Mouse (Mus musculus) heart, embryonic 14.5 days (tissue): Measurements from ENCODE around the gene Slc35d3. TPM values are rescaled to one million over a fixed set of nuclear protein-coding genes. Genes with fewer than 3 reads are reported as not detected.

Experiments used
- ATAC-seq: fragments of 200-750 bp; cut with Nextera tagmentation; 2 replicates; pipeline ENCODE4 v1.8.0; 2017; ENCODE audit warnings: low read depth, moderate TSS enrichment; ENCODE audit not compliant: insufficient number of reproducible peaks, insufficient read depth, low FRiP score
- H3K27ac ChIP-seq, 2 experiments: fragments of 200-500 bp in 1 of 2; fragments of 300-500 bp in 1 of 2; sonication (generic) in 1 of 2; replicated peaks in 1 of 2; 2 replicates each; pipeline ENCODE4 v1.5.1; 2012 to 2014; ENCODE audit warnings: low read depth in 2 of 2, low read length in 2 of 2, control low read depth in 1 of 2, mild to moderate bottlenecking in 1 of 2, mixed read lengths in 1 of 2; ENCODE audit not compliant: control insufficient read depth in 1 of 2, insufficient read depth in 1 of 2
- H3K27me3 ChIP-seq: fragments of 300-500 bp; sonication (generic); 2 replicates; pipeline ENCODE4 v1.6.1; 2014; ENCODE audit warnings: mild to moderate bottlenecking, low read length, control low read depth; ENCODE audit not compliant: control insufficient read depth, insufficient read depth
- H3K36me3 ChIP-seq: fragments of 300-500 bp; sonication (generic); 2 replicates; pipeline ENCODE4 v1.6.1; 2014; ENCODE audit warnings: mild to moderate bottlenecking, control low read depth, low read length, mixed read lengths; ENCODE audit not compliant: control insufficient read depth, insufficient read depth
- H3K4me1 ChIP-seq, 2 experiments: fragments of 200-500 bp in 1 of 2; fragments of 300-500 bp in 1 of 2; sonication (generic) in 1 of 2; 2 replicates each; pipeline ENCODE4 v1.6.1; 2012 to 2014; ENCODE audit warnings: low read length in 2 of 2, control low read depth in 1 of 2, mixed read lengths in 1 of 2; ENCODE audit not compliant: control insufficient read depth in 2 of 2, insufficient read depth in 2 of 2
- H3K4me2 ChIP-seq: fragments of 300-500 bp; sonication (generic); 2 replicates; pipeline ENCODE4 v1.6.1; 2014; ENCODE audit warnings: mild to moderate bottlenecking, low read length
- H3K4me3 ChIP-seq, 2 experiments: fragments of 200-500 bp in 1 of 2; fragments of 300-500 bp in 1 of 2; sonication (generic) in 1 of 2; 2 replicates each; pipeline ENCODE4 v1.5.1; 2012 to 2014; ENCODE audit warnings: low read length in 2 of 2, mild to moderate bottlenecking in 2 of 2, control low read depth in 1 of 2, low read depth in 1 of 2, moderate library complexity in 1 of 2; ENCODE audit not compliant: control insufficient read depth in 1 of 2, insufficient read depth in 1 of 2
- H3K9ac ChIP-seq: fragments of 300-500 bp; sonication (generic); 2 replicates; pipeline ENCODE4 v1.6.1; 2014; ENCODE audit warnings: mild to moderate bottlenecking, low read length
- H3K9me3 ChIP-seq: fragments of 300-500 bp; sonication (generic); 2 replicates; pipeline ENCODE4 v1.6.1; 2016; ENCODE audit warnings: low read length, control low read depth; ENCODE audit not compliant: control insufficient read depth
- WGBS: fragments of 180-500 bp; shearing (Covaris S2); extraction: QIAGEN DNeasy Blood & Tissue Kit; methylation state at CpG from one replicate; pipeline ENCODE4 v1.1.7; 2014; 5-methylcytosine and 5-hydroxymethylcytosine counted together
- polyA plus RNA-seq: library from polyadenylated mRNA; unstranded; fragments of >200 nt; fragmentation: Nextera tagmentation; extraction: Ambion mirVana; gene quantifications from 2 replicates; pipeline ENCODE4 v1.2.1, GENCODE M21; 2014

The Slc35d3 gene
- polyA plus RNA-seq, 1 experiment from 2014 or later: 0.77 TPM

DNA sequence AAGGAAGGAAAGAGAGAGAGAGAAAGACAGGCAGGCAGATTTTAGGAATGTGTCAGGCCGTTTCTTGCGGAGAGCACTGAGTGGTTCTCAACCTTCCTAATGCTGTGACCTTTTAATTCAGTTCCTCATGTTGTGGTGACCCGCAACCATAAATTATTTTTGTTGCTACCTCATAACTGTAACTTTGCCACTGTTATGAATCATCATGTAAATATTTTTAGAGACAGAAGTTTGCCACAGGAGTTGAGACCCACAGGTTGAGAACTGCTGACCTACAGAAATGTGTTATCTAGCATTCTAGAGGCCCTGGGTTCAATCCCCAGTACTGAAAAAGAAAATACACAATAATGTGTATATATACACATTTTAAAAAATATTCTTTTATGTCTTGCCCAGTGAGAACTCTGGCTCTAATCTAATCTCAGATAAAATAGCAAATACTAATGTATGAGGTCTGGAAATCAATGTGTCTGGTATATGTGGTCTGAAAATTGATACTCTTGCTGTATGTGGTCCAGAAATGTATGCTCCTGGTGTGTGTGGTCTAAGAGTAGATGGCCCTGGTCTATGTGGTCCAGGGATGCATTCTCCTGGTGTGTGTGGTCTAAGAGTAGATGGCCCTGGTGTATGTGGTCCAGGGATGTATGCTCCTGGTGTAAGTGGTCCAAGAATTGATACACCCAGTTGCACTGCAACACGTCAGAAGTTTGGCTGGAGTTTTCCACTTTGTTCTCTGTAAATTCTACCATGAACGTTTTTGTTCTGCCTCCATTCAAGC lies 20.0 kb downstream of the Slc35d3 start:
- no peaks in the 10 kb centered on the region for H3K9me3 ChIP-seq
- H3K36me3 ChIP-seq: no peaks in the 10 kb centered on the region
- no peak for ATAC-seq
- no peak overlapping the region for H3K4me3 ChIP-seq
- no peak overlapping the region for H3K4me2 ChIP-seq
- WGBS: 76% methylated on average over 5 of the region's 5 CpGs
- H3K27me3 ChIP-seq: no peaks in the 10 kb centered on the region
- H3K9ac ChIP-seq: no peak overlapping the region
- no peaks in the 10 kb centered on the region for H3K4me1 ChIP-seq
- no peak overlapping the region for H3K27ac ChIP-seq

DNA sequence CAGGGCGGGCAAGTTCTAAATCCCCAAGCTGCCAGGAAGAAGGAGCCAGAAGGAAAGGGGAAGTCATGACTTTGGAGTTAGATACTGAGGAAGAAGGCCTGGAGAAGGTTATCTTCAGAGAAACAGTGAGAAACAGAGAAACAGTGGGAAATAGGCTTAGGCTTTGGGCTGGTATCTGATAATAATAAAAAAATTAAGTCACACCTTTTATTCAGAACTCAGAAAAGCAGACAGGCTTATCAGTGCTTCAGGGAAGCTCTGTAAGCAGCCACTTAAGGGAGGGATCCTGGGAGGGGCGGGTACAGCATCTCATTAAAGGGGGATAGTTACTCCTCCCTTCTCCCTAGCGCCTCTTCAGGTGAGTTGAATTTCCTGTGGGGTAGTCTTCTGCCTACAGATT lies 30.3 kb downstream of the Slc35d3 start:
- Histone ChIP-seq H3K4me2 (no peak overlapping the region), H3K9me3 (no peaks in the 10 kb centered on the region), H3K27ac (no peak overlapping the region), H3K4me3 (no peak overlapping the region), H3K4me1 (peaks cover 12 to 20% of the 10 kb centered on the region in 2 experiments), H3K27me3 (no peaks in the 10 kb centered on the region), H3K36me3 (no peaks in the 10 kb centered on the region), H3K9ac (no peak overlapping the region)
- WGBS: 64% methylated on average over 3 of the region's 3 CpGs
- no peak for ATAC-seq

DNA sequence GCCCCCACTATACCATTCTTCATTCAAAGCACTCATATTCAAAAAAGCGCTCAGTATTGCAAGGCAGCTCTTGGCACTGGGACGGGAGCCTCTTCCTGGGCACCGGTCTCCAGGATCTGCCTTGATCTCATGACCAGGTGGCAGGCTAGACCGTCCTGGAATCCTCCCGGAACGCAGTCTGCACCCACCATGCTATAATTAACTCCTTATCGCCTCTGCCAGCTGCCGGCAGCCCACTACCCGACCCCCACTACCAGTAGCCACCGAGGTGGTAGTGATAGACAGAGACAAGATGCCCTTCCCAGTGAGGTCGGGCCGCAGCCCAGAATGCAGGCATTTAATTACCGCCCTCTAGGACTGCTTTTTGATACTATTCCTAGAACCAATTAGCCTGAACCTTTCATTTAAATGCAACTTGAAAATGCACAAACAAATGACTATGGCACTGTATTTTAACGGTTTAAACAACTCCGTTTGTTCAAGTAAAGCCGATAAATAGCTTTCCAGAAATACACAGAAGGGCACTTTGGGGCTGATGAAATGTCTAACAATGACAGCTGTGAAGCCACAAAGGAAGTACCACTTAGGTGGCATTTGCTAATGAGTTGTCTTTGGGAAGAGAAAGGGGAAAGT lies 32.4 kb downstream of the Slc35d3 start:
- Histone ChIP-seq H3K36me3 (no peaks in the 10 kb centered on the region), H3K27ac (no peak overlapping the region), H3K4me3 (no peak overlapping the region), H3K4me1 (peaks cover 17 to 37% of the 10 kb centered on the region in 2 experiments), H3K9ac (no peak overlapping the region), H3K27me3 (no peaks in the 10 kb centered on the region), H3K9me3 (no peaks in the 10 kb centered on the region), H3K4me2 (peak overlapping the region; percentile 29)
- no peak for ATAC-seq
- 16% methylated on average over 16 of the region's 16 CpGs for WGBS

DNA sequence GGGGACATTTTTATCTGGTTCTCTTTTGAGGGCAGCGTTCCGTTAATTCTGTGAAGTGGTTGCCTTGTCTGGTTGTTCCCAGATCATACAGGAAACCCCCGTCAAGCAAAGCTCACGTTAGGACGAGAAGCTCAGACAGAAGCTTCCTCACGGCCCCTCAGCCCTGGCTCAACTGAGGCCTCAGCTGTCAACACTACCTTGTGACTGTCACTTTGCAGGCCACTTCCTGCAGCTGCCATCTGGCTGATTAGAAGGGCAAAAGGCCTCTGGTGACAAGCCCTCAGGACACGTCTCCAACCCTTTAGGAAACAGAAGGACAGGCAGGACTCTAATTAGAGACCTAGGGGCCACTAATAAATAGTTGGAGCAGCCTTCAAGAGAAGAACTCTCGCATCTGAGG lies 35.9 kb downstream of the Slc35d3 start:
- Histone ChIP-seq H3K9me3 (no peaks in the 10 kb centered on the region), H3K27me3 (0 out of 2 replicates have a peak, but pooled peaks cover 5% of the 10 kb centered on the region), H3K27ac (peak overlapping the region; percentile 41 to 43; a peak in 2 of 4 replicates), H3K9ac (no peak overlapping the region; the same call in 1 of the 2 replicates), H3K36me3 (no peaks in the 10 kb centered on the region), H3K4me1 (peaks cover 19 to 54% of the 10 kb centered on the region in 2 experiments), H3K4me3 (no peak overlapping the region), H3K4me2 (peak overlapping the region; percentile 31)
- WGBS: 2% methylated on average over 8 of the region's 8 CpGs
- ATAC-seq: peak; percentile 63

DNA sequence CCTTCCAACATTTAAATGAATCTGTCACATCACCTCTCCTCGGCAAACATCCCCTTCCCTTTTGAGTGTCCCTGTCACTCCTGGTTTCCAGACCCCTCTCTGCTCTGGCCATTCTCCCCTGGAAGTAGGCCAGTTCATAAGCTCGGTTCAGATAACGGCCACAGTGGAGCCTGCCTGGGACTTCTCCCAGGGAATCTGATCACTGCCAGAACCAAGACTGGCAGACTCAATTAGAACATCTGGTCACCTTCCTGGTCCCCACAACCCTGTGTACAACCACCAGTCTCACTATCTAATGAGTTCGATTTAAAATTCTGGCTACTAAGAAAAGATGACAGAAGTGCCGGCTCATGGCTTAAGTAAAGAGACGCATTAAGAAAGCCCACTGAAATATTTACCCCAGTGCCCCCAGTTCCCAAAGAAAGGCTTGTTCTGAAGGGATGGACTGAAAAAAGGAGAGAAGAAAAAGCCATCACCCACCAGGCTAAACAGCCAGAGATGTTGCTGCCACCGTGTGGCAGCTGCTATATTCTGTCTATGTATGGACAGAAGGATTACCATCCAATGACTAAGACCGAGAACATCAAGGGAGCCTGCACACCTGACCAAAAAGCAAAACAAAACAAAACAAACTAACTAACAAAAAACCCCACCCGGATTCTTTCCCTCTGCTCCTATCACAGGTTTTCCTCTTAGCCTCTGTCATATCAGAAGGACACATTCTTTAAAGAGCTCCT lies 39.7 kb downstream of the Slc35d3 start:
- WGBS: 18% methylated on average over 9 of the region's 9 CpGs
- Histone ChIP-seq H3K9me3 (no peaks in the 10 kb centered on the region), H3K27ac (0 out of 4 replicates have a peak overlapping the region, but pooled peaks of 1 of the 2 experiments have one; percentile 15)

DNA sequence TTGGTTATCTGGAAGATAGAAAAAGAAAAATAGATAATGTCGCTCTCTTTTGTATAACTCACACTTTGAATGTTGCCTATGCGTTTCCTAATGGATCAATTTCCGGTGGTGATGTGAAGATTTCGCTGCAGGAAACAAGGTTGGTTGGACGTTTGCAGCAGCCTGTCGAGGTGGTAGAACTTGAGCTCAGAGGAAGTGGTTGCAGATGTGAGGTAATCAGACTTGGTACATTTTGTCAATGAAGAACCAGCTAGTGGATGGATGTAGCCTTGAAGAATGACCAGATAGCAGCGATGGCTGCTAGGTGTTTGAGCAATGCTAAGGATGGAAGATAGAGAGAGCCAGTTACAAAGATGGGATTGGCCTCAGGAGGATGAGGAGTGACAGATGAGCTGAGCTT lies 46.5 kb downstream of the Slc35d3 start:
- WGBS: 84% methylated on average over 7 of the region's 7 CpGs
- Histone ChIP-seq H3K4me1 (no peaks in the 10 kb centered on the region), H3K27ac (no peak overlapping the region), H3K27me3 (no peaks in the 10 kb centered on the region), H3K36me3 (no peaks in the 10 kb centered on the region), H3K4me3 (no peak overlapping the region), H3K9me3 (no peaks in the 10 kb centered on the region), H3K4me2 (no peak overlapping the region), H3K9ac (no peak overlapping the region)
- no peak for ATAC-seq

More for the DNA sequence above, 39.7 kb downstream of the Slc35d3 start:
- H3K27me3 ChIP-seq: 0 out of 2 replicates have a peak, but pooled peaks cover 5% of the 10 kb centered on the region
- no peak for ATAC-seq
- H3K4me1 ChIP-seq: peaks cover 7 to 36% of the 10 kb centered on the region in 2 experiments
- H3K4me2 ChIP-seq: peak overlapping the region; percentile 14; the same call in 1 of the 2 replicates
- no peak overlapping the region for H3K9ac ChIP-seq
- H3K36me3 ChIP-seq: no peaks in the 10 kb centered on the region
- H3K4me3 ChIP-seq: no peak overlapping the region

DNA sequence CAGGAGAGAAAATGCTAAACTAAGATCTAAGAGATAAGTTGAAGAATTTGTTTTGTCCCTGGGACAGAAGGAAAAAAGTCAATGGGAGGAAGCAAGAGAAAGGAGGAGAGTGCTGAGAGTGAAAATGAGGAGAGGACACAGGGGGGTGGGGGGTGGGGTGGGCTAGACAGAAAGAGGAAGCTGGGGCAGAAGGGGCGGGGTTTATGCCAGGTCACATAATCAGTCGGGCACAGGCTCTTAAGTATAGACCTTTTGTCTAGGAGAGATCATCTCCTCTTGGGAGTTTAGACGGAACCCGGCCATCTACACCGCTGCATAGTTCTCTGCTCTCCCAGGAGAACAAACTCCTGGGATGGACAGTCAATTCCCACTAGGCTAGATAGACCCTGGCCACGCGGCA lies 48.3 kb downstream of the Slc35d3 start:
- Histone ChIP-seq H3K27ac (no peak overlapping the region), H3K4me3 (no peak overlapping the region), H3K9ac (no peak overlapping the region), H3K9me3 (no peaks in the 10 kb centered on the region), H3K27me3 (no peaks in the 10 kb centered on the region), H3K36me3 (no peaks in the 10 kb centered on the region), H3K4me1 (no peaks in the 10 kb centered on the region), H3K4me2 (no peak overlapping the region)
- no peak for ATAC-seq
- WGBS: 72% methylated on average over 7 of the region's 7 CpGs
